Mouse (Mus musculus) forebrain, embryonic 11.5 days (tissue): ENCODE results near the gene Atg9b. TPM values are rescaled to one million over a fixed set of nuclear protein-coding genes. Genes with fewer than 3 reads are reported as not detected.

ENCODE experiments used
- ATAC-seq: fragments of 200-750 bp; cut with Nextera tagmentation; replicated peaks from 2 replicates; pipeline ENCODE4 v1.8.0; 2017; ENCODE audit warnings: moderate TSS enrichment; ENCODE audit not compliant: low FRiP score
- DNase-seq: peaks from one replicate; pipeline ENCODE4 v3.0.0-alpha.2; 2017; ENCODE audit warnings: low spot score
- H3K27ac ChIP-seq: fragments of 300-500 bp; sonication (generic); 2 replicates; pipeline ENCODE4 v1.5.1; 2014; ENCODE audit warnings: low read depth, low read length
- H3K27me3 ChIP-seq: fragments of 300-500 bp; sonication (generic); 2 replicates; pipeline ENCODE4 v1.6.1; 2014; ENCODE audit warnings: mild to moderate bottlenecking, low read length, mixed read lengths; ENCODE audit not compliant: control insufficient read depth, insufficient read depth
- H3K36me3 ChIP-seq: fragments of 300-500 bp; sonication (generic); 2 replicates; pipeline ENCODE4 v1.6.1; 2014; ENCODE audit warnings: mild to moderate bottlenecking, low read length, moderate library complexity, mixed read lengths; ENCODE audit not compliant: control insufficient read depth, insufficient read depth
- H3K4me1 ChIP-seq: fragments of 300-500 bp; sonication (generic); replicated peaks from 2 replicates; pipeline ENCODE4 v1.6.1; 2014; ENCODE audit warnings: low read length, mixed read lengths; ENCODE audit not compliant: control insufficient read depth, insufficient read depth
- H3K4me2 ChIP-seq: fragments of 300-500 bp; sonication (generic); 2 replicates; pipeline ENCODE4 v1.6.1; 2014; ENCODE audit warnings: low read depth, mild to moderate bottlenecking, low read length, moderate library complexity, mixed read lengths; ENCODE audit not compliant: severe bottlenecking
- H3K4me3 ChIP-seq: fragments of 300-500 bp; sonication (generic); 2 replicates; pipeline ENCODE4 v1.5.1; 2014; ENCODE audit warnings: low read depth, low read length
- H3K9ac ChIP-seq: fragments of 300-500 bp; sonication (generic); 2 replicates; pipeline ENCODE4 v1.6.1; 2014; ENCODE audit warnings: low read length
- H3K9me3 ChIP-seq: fragments of 300-500 bp; sonication (generic); 2 replicates; pipeline ENCODE4 v1.6.1; 2016; ENCODE audit warnings: low read length, mixed read lengths; ENCODE audit not compliant: control insufficient read depth
- WGBS: fragments of 180-500 bp; shearing (Covaris S2); extraction: QIAGEN DNeasy Blood & Tissue Kit; methylation state at CpG from one replicate; pipeline ENCODE4 v1.1.7; 2014; 5-methylcytosine and 5-hydroxymethylcytosine counted together
- polyA plus RNA-seq: library from polyadenylated mRNA; unstranded; fragments of >200 nt; fragmentation: Nextera tagmentation; extraction: Ambion mirVana; gene quantifications from 2 replicates; pipeline ENCODE4 v1.2.1, GENCODE M21; 2014

The Atg9b gene
- polyA plus RNA-seq, 1 experiment from 2014 or later: 0.44 TPM

- no peak overlapping the region for H3K9ac ChIP-seq
- WGBS: 84% methylated on average over 13 of the region's 13 CpGs
- ATAC-seq: no peak
Observed at GRCm38 (mm10) chr5:24413938-24414337, 22.0 kb upstream of the Atg9b start.

GRCm38 (mm10) chr5:24413042-24413693 lies 21.2 kb upstream of the Atg9b start, which contains the start of gene Asic3:
Gene Asic3 (plus strand): TSS chr5:24413392.
- WGBS: 50% methylated on average over 11 of the region's 11 CpGs
- H3K4me3 ChIP-seq: no peak within 1 kb of the TSS
- no peaks in the 10 kb centered on the region for H3K36me3 ChIP-seq
- no peak within 1 kb of the TSS for H3K9ac ChIP-seq
- DNase-seq (no peak), ATAC-seq (no peak)
- no peak within 1 kb of the TSS for H3K4me2 ChIP-seq
- H3K9me3 ChIP-seq: no peaks in the 10 kb centered on the region
- H3K27ac ChIP-seq: no peak within 1 kb of the TSS
- H3K4me1 ChIP-seq: no peaks in the 10 kb centered on the region; the same call in 1 of the 2 replicates
- no peaks in the 10 kb centered on the region for H3K27me3 ChIP-seq

More at GRCm38 (mm10) chr5:24413938-24414337, 22.0 kb upstream of the Atg9b start:
- Histone ChIP-seq H3K4me1 (no peaks in the 10 kb centered on the region; the same call in 1 of the 2 replicates), H3K36me3 (no peaks in the 10 kb centered on the region), H3K4me2 (no peak overlapping the region), H3K27me3 (no peaks in the 10 kb centered on the region), H3K4me3 (no peak overlapping the region), H3K27ac (no peak overlapping the region), H3K9me3 (no peaks in the 10 kb centered on the region)
- no peak for DNase-seq

DNA sequence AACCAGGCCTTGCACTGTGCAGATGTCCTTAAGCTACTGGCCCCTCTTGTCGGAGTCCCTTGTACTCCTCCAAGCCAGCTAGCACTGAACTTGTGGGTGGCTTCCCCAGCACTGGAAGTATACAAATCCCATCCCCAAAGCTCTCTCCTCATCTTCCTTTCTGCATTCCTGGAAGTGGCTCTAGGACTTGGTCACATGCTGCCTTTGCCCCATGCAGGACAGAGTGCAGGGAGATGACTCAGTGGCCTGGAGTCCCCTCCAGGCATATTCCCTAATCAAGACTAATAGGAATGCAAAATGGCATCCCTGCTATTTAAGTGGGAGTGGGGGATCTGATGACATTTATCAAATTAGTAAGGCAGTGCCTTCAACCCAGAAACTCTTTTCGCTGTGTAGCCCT lies 20.1 kb upstream of the Atg9b start:
- H3K9ac ChIP-seq: no peak overlapping the region
- no peaks in the 10 kb centered on the region; the same call in 1 of the 2 replicates for H3K4me1 ChIP-seq
- no peaks in the 10 kb centered on the region for H3K9me3 ChIP-seq
- no peaks in the 10 kb centered on the region for H3K36me3 ChIP-seq
- ATAC-seq (no peak), DNase-seq (no peak)
- no peak overlapping the region for H3K4me2 ChIP-seq
- 89% methylated on average over 2 of the region's 2 CpGs for WGBS
- no peaks in the 10 kb centered on the region for H3K27me3 ChIP-seq
- H3K4me3 ChIP-seq: no peak overlapping the region
- H3K27ac ChIP-seq: no peak overlapping the region

GRCm38 (mm10) chr5:24409466-24409865 lies 17.5 kb upstream of the Atg9b start:
- Histone ChIP-seq H3K4me2 (no peak overlapping the region), H3K9me3 (no peaks in the 10 kb centered on the region), H3K9ac (no peak overlapping the region), H3K27me3 (no peaks in the 10 kb centered on the region), H3K36me3 (no peaks in the 10 kb centered on the region), H3K27ac (no peak overlapping the region), H3K4me1 (no peaks in the 10 kb centered on the region; the same call in 1 of the 2 replicates), H3K4me3 (no peak overlapping the region)
- DNase-seq (no peak), ATAC-seq (no peak)
- WGBS: 84% methylated on average over 2 of the region's 2 CpGs

- DNase-seq (no peak), ATAC-seq (no peak)
- H3K9ac ChIP-seq: no peak overlapping the region
- WGBS: 93% methylated on average over 13 of the region's 13 CpGs
- H3K36me3 ChIP-seq: no peaks in the 10 kb centered on the region
- no peaks in the 10 kb centered on the region for H3K27me3 ChIP-seq
- H3K27ac ChIP-seq: no peak overlapping the region
- H3K9me3 ChIP-seq: no peaks in the 10 kb centered on the region
- H3K4me1 ChIP-seq: no peaks in the 10 kb centered on the region; the same call in 1 of the 2 replicates
- no peak overlapping the region for H3K4me3 ChIP-seq
- no peak overlapping the region for H3K4me2 ChIP-seq
Observed at GRCm38 (mm10) chr5:24408651-24409050, 16.7 kb upstream of the Atg9b start.

DNA sequence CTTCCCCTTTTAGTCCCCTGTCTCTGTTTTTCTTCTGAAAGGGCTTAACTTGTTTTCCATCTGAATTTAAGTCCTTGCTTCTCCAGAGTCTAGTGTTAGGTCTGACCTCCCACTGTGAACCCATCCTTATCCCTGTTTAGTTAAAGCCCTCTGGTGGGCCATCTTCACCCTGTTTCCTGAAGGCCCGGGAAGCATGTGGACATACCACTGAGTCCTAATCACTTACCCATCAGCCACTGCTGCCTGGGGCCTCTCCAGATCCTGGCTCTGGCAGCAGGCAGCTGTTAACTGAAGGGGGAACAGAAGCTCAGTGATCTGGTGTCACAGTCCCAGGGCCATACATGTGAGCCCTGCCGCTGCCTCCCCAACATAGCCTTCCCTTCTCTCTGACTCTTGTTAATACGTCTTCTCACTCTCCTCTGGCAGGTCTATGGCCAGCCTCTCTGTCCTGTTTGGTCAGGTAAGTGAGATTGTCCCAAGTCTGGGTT lies 13.5 kb upstream of the Atg9b start:
- Histone ChIP-seq H3K9me3 (no peaks in the 10 kb centered on the region), H3K27ac (no peak overlapping the region), H3K27me3 (no peaks in the 10 kb centered on the region), H3K4me2 (no peak overlapping the region), H3K4me1 (no peaks in the 10 kb centered on the region), H3K36me3 (no peaks in the 10 kb centered on the region; the same call in 1 of the 2 replicates), H3K9ac (no peak overlapping the region), H3K4me3 (no peak overlapping the region)
- ATAC-seq: no peak
- no peak for DNase-seq
- 79% methylated on average over 3 of the region's 3 CpGs for WGBS

DNA sequence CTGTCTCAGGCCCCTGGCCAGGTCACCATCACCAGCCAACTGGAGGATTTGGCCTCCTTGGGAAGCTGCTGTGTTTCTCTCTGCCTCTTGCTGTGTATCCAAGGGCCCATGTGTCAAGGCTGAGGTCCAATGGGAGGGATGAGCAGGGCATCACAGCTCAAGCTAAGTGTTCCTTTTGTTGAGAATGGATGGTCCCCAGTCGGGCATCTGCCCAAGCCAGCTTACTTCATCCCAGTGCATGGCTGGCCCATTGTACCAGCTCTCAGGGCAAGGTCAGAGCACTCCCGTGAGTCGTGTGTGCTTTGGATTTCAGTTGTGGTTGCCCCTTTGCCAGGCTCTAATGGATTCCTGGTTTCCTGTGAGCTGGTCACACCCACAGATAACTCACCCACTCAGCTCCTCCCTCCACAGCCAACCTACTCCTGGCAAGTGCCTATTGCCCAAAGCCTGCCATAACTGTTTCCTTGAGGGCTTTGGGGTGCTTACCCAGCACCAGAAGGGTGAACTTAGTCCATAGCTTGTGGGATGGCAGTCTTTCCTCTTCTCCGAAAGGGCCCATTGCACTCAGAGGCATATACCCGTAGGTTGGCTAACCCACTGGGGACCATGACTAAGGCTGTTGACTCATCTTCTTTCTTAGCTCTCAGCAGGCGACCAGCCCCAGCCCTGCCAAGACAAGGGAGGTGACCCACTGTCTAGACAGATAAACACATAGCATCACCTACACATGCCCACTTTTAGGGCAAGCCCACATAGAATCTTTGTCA lies 12.8 kb upstream of the Atg9b start:
- Histone ChIP-seq H3K4me1 (no peaks in the 10 kb centered on the region), H3K36me3 (no peaks in the 10 kb centered on the region; the same call in 1 of the 2 replicates), H3K9me3 (no peaks in the 10 kb centered on the region), H3K4me3 (no peak overlapping the region), H3K27me3 (no peaks in the 10 kb centered on the region), H3K9ac (no peak overlapping the region), H3K4me2 (no peak overlapping the region), H3K27ac (no peak overlapping the region)
- DNase-seq (no peak), ATAC-seq (no peak)
- WGBS: 85% methylated on average over 6 of the region's 6 CpGs

GRCm38 (mm10) chr5:24401969-24402368 lies 10.0 kb upstream of the Atg9b start:
- WGBS: 87% methylated on average over 9 of the region's 9 CpGs
- H3K36me3 ChIP-seq: no peaks in the 10 kb centered on the region; the same call in 1 of the 2 replicates
- ATAC-seq: no peak

More at GRCm38 (mm10) chr5:24401969-24402368, 10.0 kb upstream of the Atg9b start:
- no peaks in the 10 kb centered on the region for H3K27me3 ChIP-seq
- no peak overlapping the region for H3K9ac ChIP-seq
- no peaks in the 10 kb centered on the region for H3K4me1 ChIP-seq
- no peak for DNase-seq
- no peaks in the 10 kb centered on the region for H3K9me3 ChIP-seq
- no peak overlapping the region for H3K4me3 ChIP-seq
- H3K27ac ChIP-seq: no peak overlapping the region
- no peak overlapping the region for H3K4me2 ChIP-seq
